In the genomic region with DNA sequence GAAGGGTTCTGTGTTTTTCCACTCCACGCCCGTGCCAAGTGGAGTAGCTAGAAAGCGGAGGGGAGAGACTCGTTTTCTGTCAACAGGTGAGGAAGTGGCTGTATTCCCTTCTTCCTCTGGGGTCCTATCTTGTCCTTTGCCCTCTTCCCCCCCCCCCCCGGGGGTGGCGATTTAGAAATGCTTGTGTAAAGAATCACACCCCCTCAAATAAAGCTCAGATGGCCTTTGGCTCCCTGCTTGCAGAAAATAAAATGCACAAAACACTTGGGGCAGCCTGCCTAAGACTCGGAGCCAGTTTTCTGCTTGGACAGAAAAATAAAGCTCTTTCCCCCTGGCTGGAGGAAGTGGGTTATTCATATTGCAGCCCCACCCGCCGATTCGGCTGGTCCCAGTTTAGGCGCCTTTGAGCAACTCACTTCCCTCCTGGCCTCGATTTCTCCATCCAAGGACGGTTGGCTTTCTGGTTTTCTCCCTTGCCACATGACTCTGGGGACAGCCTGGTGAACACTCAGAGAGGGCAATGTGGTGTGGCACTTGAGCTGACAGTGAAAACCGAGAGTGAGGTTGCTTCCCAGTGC, we compare ENCODE assay signal across 8 mouse cellular contexts. TPM values are rescaled to one million over a fixed set of nuclear protein-coding genes. Genes with fewer than 3 reads are reported as not detected.
DNase-seq lines count a peak whose midpoint lies in the region; ATAC-seq and TF ChIP-seq lines count a peak whose summit lies in the region.

No protein-coding gene starts in this region.

- no peaks in the 10 kb centered on the region for H3K36me3 ChIP-seq in intestine, embryonic 14.5 days (ENCODE audit: control insufficient read depth, insufficient read depth, low read length)
- no peaks in the 10 kb centered on the region for H3K36me3 ChIP-seq in stomach, postnatal 0 days (ENCODE audit: control insufficient read depth, insufficient read depth, low read length)

- 26% methylated on average over 13 of the region's 14 CpGs for WGBS in intestine, embryonic 14.5 days
- WGBS in stomach, postnatal 0 days = 12% methylated on average over 14 of the region's 14 CpGs

- DNase-seq in 416B (ENCODE audit: low read depth) (peak; percentile 78), NIH3T3 (ENCODE audit: low read depth) (peak; percentile 49)
- peak; percentile 60 for DNase-seq in gastrocnemius, postnatal 25 days
- DNase-seq in intestine, embryonic 14.5 days (ENCODE audit: low spot score) = no peak
- DNase-seq in lung, postnatal 10 days = peak; percentile 57
- no peak for DNase-seq in stomach, postnatal 0 days (ENCODE audit: low spot score)
- DNase-seq in thymus, adult 18-20 months = no peak
- DNase-seq in spleen, postnatal 14 days (ENCODE audit: low spot score in 2 of 2) = no peak

- peak overlapping the region; percentile 62 for H3K4me2 ChIP-seq in intestine, embryonic 14.5 days (ENCODE audit: low read length)
- peak overlapping the region; percentile 71 for H3K4me2 ChIP-seq in stomach, postnatal 0 days (replicated peaks; ENCODE audit: low read depth)

- peaks cover 32% of the 10 kb centered on the region for H3K4me1 ChIP-seq in intestine, embryonic 14.5 days (replicated peaks; ENCODE audit: control insufficient read depth, insufficient read depth, low read length)
- peaks cover 2% of the 10 kb centered on the region; the same call in 1 of the 2 replicates for H3K4me1 ChIP-seq in stomach, postnatal 0 days (replicated peaks; ENCODE audit: control insufficient read depth, insufficient read depth)

- TF ChIP-seq CTCF in stomach, postnatal 0 days (IDR thresholded peaks at IDR 0.05; ENCODE audit: low read depth) = no peak

- H3K4me3 ChIP-seq in intestine, embryonic 14.5 days (ENCODE audit: low read depth, low read length) = peak overlapping the region; percentile 57
- peak overlapping the region; percentile 60 for H3K4me3 ChIP-seq in stomach, postnatal 0 days (ENCODE audit: low read depth, low read length)

- no peak for ATAC-seq in intestine, embryonic 14.5 days (replicated peaks; ENCODE audit: low FRiP score, low TSS enrichment, low read depth)
- ATAC-seq in stomach, postnatal 0 days (ENCODE audit: low FRiP score, low TSS enrichment) = no peak

- no peak for TF ChIP-seq EP300 in stomach, postnatal 0 days (optimal IDR thresholded peaks at IDR 0.05)

- no peaks in the 10 kb centered on the region for H3K27me3 ChIP-seq in intestine, embryonic 14.5 days (replicated peaks; ENCODE audit: control insufficient read depth, insufficient read depth, low read length)
- no peaks in the 10 kb centered on the region for H3K27me3 ChIP-seq in stomach, postnatal 0 days (ENCODE audit: control insufficient read depth, insufficient read depth, low read length)

- H3K27ac ChIP-seq in intestine, embryonic 14.5 days (ENCODE audit: low read depth) = no peak overlapping the region
- H3K27ac ChIP-seq in stomach, postnatal 0 days (replicated peaks) = peak overlapping the region; percentile 45; the same call in 1 of the 2 replicates

- H3K9ac ChIP-seq in intestine, embryonic 14.5 days (ENCODE audit: low read length) = no peak overlapping the region
- peak overlapping the region; percentile 67 for H3K9ac ChIP-seq in stomach, postnatal 0 days (ENCODE audit: low read length)

- H3K9me3 ChIP-seq in intestine, embryonic 14.5 days (ENCODE audit: control insufficient read depth, low read length) = no peaks in the 10 kb centered on the region
- no peaks in the 10 kb centered on the region for H3K9me3 ChIP-seq in stomach, postnatal 0 days (ENCODE audit: control insufficient read depth, low read length)

RNA-seq across cellular contexts. Expression of a gene that starts 0.8 kb away (rescaled TPM):
- total RNA-seq in gastrocnemius, postnatal 25 days (2021) = 10 to 100 TPM in 1 of 2 experiments, 1 to 10 TPM in 1; 9.4 to 11.7 TPM
- polyA plus RNA-seq in intestine, embryonic 14.5 days (2014; fragmentation: Nextera tagmentation; extraction: Ambion mirVana) = 3.3 and 3.8 TPM in 2 replicates
- polyA plus RNA-seq in stomach, postnatal 0 days (2015; fragmentation: Nextera tagmentation; extraction: Ambion mirVana) = 4.9 and 5.2 TPM in 2 replicates

RNA-seq across cellular contexts. Expression of a gene that starts 8.3 kb away (rescaled TPM):
- 10 to 100 TPM; 29.1 to 32.6 TPM for total RNA-seq in gastrocnemius, postnatal 25 days (2021)
- 36.5 and 42.1 TPM in 2 replicates for polyA plus RNA-seq in intestine, embryonic 14.5 days (2014; fragmentation: Nextera tagmentation; extraction: Ambion mirVana)
- 42.6 and 45.9 TPM in 2 replicates for polyA plus RNA-seq in stomach, postnatal 0 days (2015; fragmentation: Nextera tagmentation; extraction: Ambion mirVana)

RNA-seq across cellular contexts. Expression of a gene that starts 35.4 kb away (rescaled TPM):
- not detected for total RNA-seq in gastrocnemius, postnatal 25 days (2021)
- not detected in 2 replicates for polyA plus RNA-seq in intestine, embryonic 14.5 days (2014; fragmentation: Nextera tagmentation; extraction: Ambion mirVana)
- not detected in 2 replicates for polyA plus RNA-seq in stomach, postnatal 0 days (2015; fragmentation: Nextera tagmentation; extraction: Ambion mirVana)

RNA-seq across cellular contexts. Expression of a gene that starts 39.1 kb away (rescaled TPM):
- total RNA-seq in gastrocnemius, postnatal 25 days (2021) = under 1 TPM; 0.31 to 0.64 TPM
- 8.4 and 9.9 TPM in 2 replicates for polyA plus RNA-seq in intestine, embryonic 14.5 days (2014; fragmentation: Nextera tagmentation; extraction: Ambion mirVana)
- 16.2 and 16.8 TPM in 2 replicates for polyA plus RNA-seq in stomach, postnatal 0 days (2015; fragmentation: Nextera tagmentation; extraction: Ambion mirVana)

Comparison
In these comparisons a context has a peak if more than half of its experiments do, and no peak if none do; other contexts are left out.
1. DNase-seq: peak in 416B (single experiment), NIH3T3 (single experiment), gastrocnemius, postnatal 25 days (single experiment) and lung, postnatal 10 days (single experiment); none in intestine, embryonic 14.5 days (single experiment), stomach, postnatal 0 days (single experiment), thymus, adult 18-20 months (0 of 2) and spleen, postnatal 14 days (0 of 2).